Mouse (Mus musculus) kidney, postnatal 4 days (tissue): ENCODE measurements around the gene Cyp2b23.
"Not testable (repeated sequence)": the region's sequence is repeated elsewhere in the genome, so short reads cannot be mapped to it uniquely, and the experiment has no call there.

ENCODE experiments used
- DNase-seq, 2 experiments: peaks; one replicate each; pipeline ENCODE4 v3.0.0; 2021; ENCODE audit warnings: mixed read lengths in 2 of 2

Gene Cyp2b23

DNA sequence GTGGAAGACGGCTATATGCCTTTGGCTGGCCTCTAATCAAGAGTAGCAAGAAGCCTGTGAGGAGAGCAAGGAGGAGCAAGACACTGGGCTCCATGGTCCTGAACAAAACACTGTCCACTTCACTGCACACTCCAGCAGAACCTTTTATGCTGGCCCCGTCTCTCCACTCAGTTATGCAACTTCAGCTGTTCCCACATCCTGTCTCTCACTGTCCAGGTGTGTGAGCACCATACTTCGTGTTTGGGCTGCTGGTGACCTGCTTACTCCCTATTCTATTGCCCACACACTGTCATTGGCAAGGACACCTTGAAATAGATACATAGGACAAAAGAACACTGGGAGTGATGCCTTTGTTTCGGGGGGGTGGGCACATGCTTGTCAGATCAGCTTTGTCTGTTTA lies at the start of gene Cyp2b23:
TSS of gene Cyp2b23 (minus strand) at position 101 of the 400 bp plus-strand sequence.
- no peak for DNase-seq

DNA sequence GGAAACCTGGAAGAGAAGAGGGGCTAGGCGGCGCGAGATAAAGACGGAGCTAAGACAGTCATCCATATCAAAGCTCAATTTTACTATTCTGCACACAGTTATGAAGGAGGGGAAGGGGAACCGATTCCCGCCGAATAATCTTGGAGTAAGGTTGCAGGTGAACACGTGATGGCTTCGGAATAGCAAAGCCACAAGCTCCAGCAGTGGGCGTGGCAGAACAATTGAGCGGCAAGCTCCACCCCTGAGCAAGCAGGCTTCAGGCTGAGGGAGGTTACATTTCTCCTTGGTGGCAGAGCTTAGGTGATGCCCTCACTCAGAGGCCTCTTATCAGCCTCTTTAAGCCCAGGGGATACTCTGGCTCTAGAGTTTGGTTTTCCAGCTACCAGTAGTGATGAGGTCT lies 24.8 kb upstream of the Cyp2b23 start:
- no peak for DNase-seq

DNA sequence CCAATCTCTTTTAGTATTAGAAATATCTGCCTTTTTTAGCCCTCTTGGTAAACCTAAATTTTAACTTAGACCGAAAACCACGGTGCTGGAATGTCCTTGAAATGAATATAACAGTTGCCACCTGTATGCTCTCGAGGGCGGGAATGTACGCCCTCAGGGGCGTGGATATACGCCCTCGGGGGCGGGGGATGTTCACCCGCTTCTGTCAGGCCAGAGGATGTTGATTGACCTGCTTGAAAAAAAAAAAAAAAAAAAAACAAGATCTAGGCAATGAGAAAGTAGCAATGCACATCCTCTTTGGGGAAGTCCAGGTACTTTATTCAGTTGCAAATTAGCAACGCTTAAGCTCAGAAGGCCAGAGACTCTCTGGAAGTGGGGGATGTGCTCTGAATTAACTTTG lies 20.8 kb upstream of the Cyp2b23 start:
- DNase-seq, result no peak

DNA sequence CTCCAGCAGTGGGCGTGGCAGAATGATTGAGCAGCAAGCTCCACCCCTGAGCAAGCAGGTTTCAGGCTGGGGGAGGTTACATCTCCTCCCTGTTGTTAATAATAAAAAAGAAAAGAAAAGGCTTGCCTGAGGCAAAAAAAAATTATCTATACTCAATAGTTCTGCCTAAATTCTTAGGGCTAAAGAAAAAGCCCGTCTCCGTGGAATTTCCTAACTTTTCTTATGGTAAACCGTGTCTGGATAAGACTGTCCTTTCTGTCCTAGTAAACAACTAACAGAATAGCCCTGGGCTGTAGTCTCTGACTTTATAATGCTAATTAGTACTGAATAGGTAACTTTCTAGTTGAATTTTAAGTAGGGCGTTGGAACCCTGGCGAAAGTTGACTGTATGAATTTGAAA lies 20.0 kb upstream of the Cyp2b23 start:
- not testable (repeated sequence) for DNase-seq

DNA sequence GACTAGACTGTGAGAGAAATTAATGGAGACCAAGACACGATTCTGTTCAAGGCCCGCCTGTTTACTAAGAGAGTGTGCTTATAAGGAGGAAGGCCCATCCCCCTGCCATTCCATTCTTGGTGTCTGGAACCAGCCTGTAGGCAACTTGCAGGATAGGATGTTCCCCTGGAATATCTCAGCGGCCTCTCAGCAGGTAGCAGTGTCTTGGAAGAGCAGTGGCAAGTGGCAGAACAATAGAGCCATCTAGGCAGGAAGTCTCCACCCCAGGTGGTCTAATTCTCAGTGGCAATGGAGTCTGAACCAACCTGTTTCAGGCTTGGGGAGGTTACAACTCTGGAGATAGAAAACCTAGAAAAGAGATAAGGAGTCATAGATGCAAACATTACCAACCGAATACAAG lies 13.9 kb upstream of the Cyp2b23 start:
- DNase-seq, result no peak

DNA sequence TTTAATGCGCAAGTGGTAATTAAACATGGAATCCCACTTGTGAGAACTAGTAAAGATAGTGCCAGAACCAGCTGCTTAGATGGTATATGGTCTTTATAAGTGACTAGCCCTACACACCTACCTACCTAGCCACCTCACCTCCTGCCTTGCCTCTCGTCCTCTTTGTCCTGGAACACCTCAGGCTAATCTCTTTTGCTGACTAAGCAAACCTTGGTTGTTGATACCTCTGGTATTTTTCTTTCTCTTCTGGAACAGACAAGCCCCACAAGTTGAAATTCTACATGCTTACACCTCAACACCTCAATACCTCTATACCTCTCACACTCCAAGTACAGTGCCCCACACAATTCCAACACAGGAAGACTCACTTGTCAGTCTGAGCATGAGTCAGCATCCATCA lies 524 bp downstream of the Cyp2b23 start:
- no peak for DNase-seq

DNA sequence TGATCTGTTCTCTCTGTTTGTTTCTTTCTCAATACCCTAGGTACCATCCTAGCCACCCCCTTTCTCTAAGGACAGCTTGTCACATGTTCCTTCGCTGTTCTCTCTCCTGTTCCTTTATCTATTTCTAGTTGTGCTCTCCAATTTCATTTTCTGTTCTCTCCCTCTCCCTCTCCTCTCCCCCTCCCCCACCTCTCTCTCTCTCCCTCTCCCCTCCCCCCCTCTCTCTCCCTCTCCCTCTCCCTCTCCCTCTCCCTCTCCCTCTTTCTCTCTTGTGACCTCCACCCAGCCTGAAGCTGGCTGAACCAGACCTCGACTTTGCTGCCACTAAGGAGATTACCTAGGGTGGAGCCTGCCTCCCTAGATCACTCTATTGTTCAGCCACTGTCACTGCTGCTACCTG lies 18.8 kb downstream of the Cyp2b23 start:
- DNase-seq, result not testable (repeated sequence)

DNA sequence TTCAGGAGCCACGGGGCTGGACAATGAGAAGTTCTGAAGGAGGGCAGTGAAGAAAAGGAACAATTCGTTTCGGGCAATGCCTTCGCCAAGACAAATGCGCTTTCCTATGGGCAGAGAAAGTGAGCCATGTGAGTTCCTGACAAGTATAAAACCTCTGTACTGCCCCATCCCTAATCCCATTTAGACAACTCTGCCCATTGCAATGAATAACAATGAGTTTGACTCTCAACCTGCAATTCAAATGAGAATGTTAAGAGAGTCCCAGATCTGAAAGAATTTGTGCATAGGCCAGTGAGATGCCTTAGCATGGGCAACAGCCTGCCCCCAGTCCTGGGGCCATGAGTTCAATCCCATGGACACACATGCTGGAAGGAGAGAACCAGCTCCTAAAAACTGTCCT lies 20.2 kb downstream of the Cyp2b23 start:
- DNase-seq, result no peak

DNA sequence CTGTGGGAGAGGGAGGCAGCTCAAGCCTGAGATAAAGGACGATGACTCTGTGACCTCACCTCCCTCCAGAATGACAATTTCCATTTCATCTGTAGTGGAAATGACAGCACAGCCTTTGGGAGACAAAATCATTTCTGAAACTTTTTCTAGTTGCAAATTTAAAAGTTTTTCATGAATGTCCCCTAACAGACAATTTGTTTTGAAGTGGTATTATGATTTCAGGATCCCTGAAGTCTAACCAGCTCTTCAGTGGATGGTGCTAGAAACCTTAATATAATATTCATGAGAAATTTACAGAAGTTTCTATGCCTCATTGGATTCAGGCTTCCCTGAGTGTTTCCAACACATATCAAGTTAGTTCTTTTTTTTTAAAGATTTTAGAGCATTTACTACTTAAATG lies 67.9 kb downstream of the Cyp2b23 start, which contains the start of gene Vmn1r185:
TSS of gene Vmn1r185 (minus strand) at position 101 of the 400 bp plus-strand sequence.
- not testable (repeated sequence) for DNase-seq
